Mouse (Mus musculus) heart, postnatal 0 days (tissue): ENCODE data around the gene Fhl2.

Experiments used
- CTCF ChIP-seq: IDR thresholded peaks from 2 replicates; pipeline ENCODE4 v1.5.1; 2016; ENCODE audit warnings: antibody characterized with exemption, control low read depth, low read depth
- EP300 ChIP-seq: IDR thresholded peaks from 2 replicates; pipeline ENCODE4 v1.6.1; 2016; ENCODE audit warnings: antibody characterized with exemption, low read depth

DNA sequence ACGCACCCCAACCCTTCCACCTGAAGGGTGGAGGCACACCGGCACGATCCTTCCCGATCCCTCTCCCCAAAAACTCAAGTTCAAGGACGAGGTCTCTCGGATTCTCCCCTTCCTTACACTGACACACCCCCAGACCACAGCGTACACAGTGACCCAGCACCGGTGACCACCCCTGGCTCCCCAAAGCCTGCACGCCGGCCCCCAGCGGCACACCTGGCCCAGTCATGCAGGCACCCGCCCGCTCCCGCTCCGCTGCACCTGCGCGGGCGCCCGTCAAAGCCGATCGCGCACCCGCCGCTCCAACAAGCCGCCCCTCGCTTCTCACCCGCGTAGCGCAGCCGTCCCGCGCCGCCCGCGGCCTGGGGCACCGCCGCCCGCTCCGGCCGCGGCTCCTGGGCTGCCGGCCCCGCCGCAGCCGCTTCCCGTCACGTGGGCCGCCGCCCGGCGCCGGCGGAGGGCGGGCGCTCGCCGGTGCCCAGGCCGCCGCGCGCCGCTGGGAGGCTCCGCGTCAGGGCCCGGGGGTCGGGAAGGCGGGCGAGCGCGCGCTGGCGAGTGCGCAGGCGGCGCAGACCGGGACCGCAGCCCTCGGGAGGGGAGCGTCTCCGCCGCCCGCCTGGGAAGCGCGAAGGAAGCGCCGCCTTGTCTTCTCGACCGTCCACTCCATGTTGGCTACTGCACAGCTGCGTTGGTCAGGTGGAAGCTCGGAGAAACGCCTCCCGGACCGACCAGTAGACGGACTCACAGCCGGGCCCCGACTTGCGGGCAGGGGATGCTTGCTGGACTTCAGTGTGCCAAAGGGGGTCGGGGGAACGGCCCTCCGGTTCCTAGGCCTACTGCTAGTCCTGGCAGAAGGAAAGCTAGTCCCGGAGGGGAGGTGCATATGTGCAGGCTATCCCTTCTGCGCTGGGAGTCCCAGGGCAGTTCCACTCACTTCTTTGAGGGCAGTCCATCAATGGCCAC is 104.4 kb downstream of the Fhl2 start:
- no peak for TF ChIP-seq CTCF
- no peak for TF ChIP-seq EP300
